ENCODE assay signal across 8 mouse cellular contexts in genomic region chr12:71048117-71048516, GRCm38 (mm10). TPM values are rescaled to one million over a fixed set of nuclear protein-coding genes. Genes with fewer than 3 reads are reported as not detected.
DNase-seq lines count a peak whose midpoint lies in the region; ATAC-seq and TF ChIP-seq lines count a peak whose summit lies in the region.

No protein-coding gene starts in this region.

- H3K9me3 ChIP-seq in forebrain, embryonic 11.5 days (ENCODE audit: control insufficient read depth, low read length), result no peaks in the 10 kb centered on the region
- no peaks in the 10 kb centered on the region for H3K9me3 ChIP-seq in heart, embryonic 15.5 days (replicated peaks)

- ATAC-seq in forebrain, embryonic 11.5 days (replicated peaks; ENCODE audit: low FRiP score), result peak; percentile 93
- ATAC-seq in heart, embryonic 15.5 days (replicated peaks; ENCODE audit: insufficient number of reproducible peaks, insufficient read depth, low FRiP score, low read depth), result peak; percentile 70; the same call in 1 of the 2 replicates
- peak; percentile 89 for ATAC-seq in monocyte, adult 5-6 weeks (replicated peaks; ENCODE audit: insufficient number of reproducible peaks, low FRiP score, low TSS enrichment, poor library complexity, severe bottlenecking)

- WGBS in forebrain, embryonic 11.5 days, result 37% methylated on average over 7 of the region's 7 CpGs
- 21% methylated on average over 7 of the region's 7 CpGs for WGBS in heart, embryonic 15.5 days
- WGBS in liver, adult 2 months, result 18% methylated on average over 7 of the region's 7 CpGs

- H3K4me1 ChIP-seq in forebrain, embryonic 11.5 days (replicated peaks; ENCODE audit: control insufficient read depth, insufficient read depth, low read length), result peaks cover 3% of the 10 kb centered on the region; the same call in 1 of the 2 replicates
- peaks cover 22% of the 10 kb centered on the region for H3K4me1 ChIP-seq in heart, embryonic 15.5 days (replicated peaks)
- peaks cover 20% of the 10 kb centered on the region for H3K4me1 ChIP-seq in liver, adult 2 months (ENCODE audit: control insufficient read depth, insufficient read depth, low read length)

- no peaks in the 10 kb centered on the region for H3K27me3 ChIP-seq in forebrain, embryonic 11.5 days (ENCODE audit: control insufficient read depth, insufficient read depth, low read length)
- no peaks in the 10 kb centered on the region for H3K27me3 ChIP-seq in heart, embryonic 15.5 days
- H3K27me3 ChIP-seq in liver, adult 2 months (ENCODE audit: control insufficient read depth, insufficient read depth, low read length), result no peaks in the 10 kb centered on the region

- no peak for TF ChIP-seq POLR2A in brain, embryonic 14.5 days (IDR thresholded peaks at IDR 0.05; ENCODE audit: borderline replicate concordance, extremely low read depth, insufficient read depth, insufficient read length, poor library complexity, severe bottlenecking)
- no peak for TF ChIP-seq POLR2A in liver, adult 2 months (IDR thresholded peaks at IDR 0.05; ENCODE audit: extremely low read depth, insufficient read depth, low read length)

- H3K4me2 ChIP-seq in forebrain, embryonic 11.5 days (ENCODE audit: low read depth, low read length, severe bottlenecking), result peak overlapping the region; percentile 41; the same call in 1 of the 2 replicates
- H3K4me2 ChIP-seq in heart, embryonic 15.5 days, result peak overlapping the region; percentile 51

- peaks cover 4% of the 10 kb centered on the region; the same call in 1 of the 2 replicates for H3K79me2 ChIP-seq in liver, adult 2 months (ENCODE audit: control insufficient read depth, insufficient read depth, low read length)

- DNase-seq in 416B (ENCODE audit: low read depth), result peak; percentile 99
- DNase-seq in brain, embryonic 14.5 days (ENCODE audit: low read depth), result peak; percentile 99
- DNase-seq in forebrain, embryonic 11.5 days (ENCODE audit: low spot score), result peak; percentile 92
- peak; percentile 99 for DNase-seq in kidney, postnatal 10 days
- peak; percentile 85 for DNase-seq in liver, adult 2 months (ENCODE audit: extremely low read depth, low read depth, low spot score)
- peak; percentile 91 to 92 for DNase-seq in spleen, postnatal 36 days (ENCODE audit: low spot score in 2 of 2)

- peak overlapping the region; percentile 94 for H3K27ac ChIP-seq in forebrain, embryonic 11.5 days (ENCODE audit: low read depth, low read length)
- peak overlapping the region; percentile 71 for H3K27ac ChIP-seq in heart, embryonic 15.5 days
- no peak overlapping the region for H3K27ac ChIP-seq in liver, adult 2 months (replicated peaks; ENCODE audit: insufficient read depth, low read depth, low read length)

- peak overlapping the region; percentile 2; the same call in 1 of the 2 replicates for H3K4me3 ChIP-seq in forebrain, embryonic 11.5 days (ENCODE audit: low read depth, low read length)
- H3K4me3 ChIP-seq in heart, embryonic 15.5 days, result peak overlapping the region; percentile 31
- H3K4me3 ChIP-seq in liver, adult 2 months (ENCODE audit: insufficient read depth, low read depth, low read length), result no peak overlapping the region

- TF ChIP-seq CTCF in brain, embryonic 14.5 days (IDR thresholded peaks at IDR 0.05; ENCODE audit: borderline replicate concordance, extremely low read depth, insufficient read depth, insufficient read length), result no peak
- no peak for TF ChIP-seq CTCF in liver, adult 2 months (IDR thresholded peaks at IDR 0.05; ENCODE audit: low read depth, low read length)

- peaks cover 6% of the 10 kb centered on the region; the same call in 1 of the 2 replicates for H3K36me3 ChIP-seq in forebrain, embryonic 11.5 days (ENCODE audit: control insufficient read depth, insufficient read depth, low read length)
- H3K36me3 ChIP-seq in heart, embryonic 15.5 days, result peaks cover 14% of the 10 kb centered on the region
- peaks cover 14% of the 10 kb centered on the region for H3K36me3 ChIP-seq in liver, adult 2 months (ENCODE audit: control insufficient read depth, insufficient read depth, low read length)

- 0 out of 2 replicates have a peak overlapping the region, but pooled peaks have one; percentile 39 for H3K9ac ChIP-seq in forebrain, embryonic 11.5 days (ENCODE audit: low read length)
- 0 out of 2 replicates have a peak overlapping the region, but pooled peaks have one; percentile 18 for H3K9ac ChIP-seq in heart, embryonic 15.5 days
- H3K9ac ChIP-seq in liver, adult 2 months (ENCODE audit: low read depth, low read length), result no peak overlapping the region

RNA-seq across cellular contexts. Expression of gene Arid4a, which starts 32.3 kb away (rescaled TPM):
- 8.8 and 13.4 TPM in 2 replicates for polyA plus RNA-seq in brain, embryonic 14.5 days (2012; rRNA removed)
- 35.7 and 38.1 TPM in 2 replicates for polyA plus RNA-seq in forebrain, embryonic 11.5 days (2014; fragmentation: Nextera tagmentation; extraction: Ambion mirVana)
- polyA plus RNA-seq in heart, embryonic 15.5 days (2015; fragmentation: Nextera tagmentation; extraction: Ambion mirVana), result 25.4 and 26.4 TPM in 2 replicates
- total RNA-seq in liver, adult 2 months (2014; rRNA removed), result 6.6 and 6.8 TPM in 2 replicates
- 1.3 TPM in 2 replicates for polyA plus RNA-seq in liver, adult 2 months (2012; rRNA removed)
- 91.2 to 156 TPM (median 106 TPM) in 3 replicates for total RNA-seq in monocyte, adult 5-6 weeks (2017)
